Mouse (Mus musculus): ENCODE data around the gene Dbndd2. TPM values are rescaled to one million over a fixed set of nuclear protein-coding genes. Genes with fewer than 3 reads are reported as not detected.
A peak's percentile ranks its signal among the peaks of the same experiment; 100 is the strongest.

Dbndd2 gene
- polyA plus RNA-seq, 1 experiment from 2014 or later = 6.9 TPM

DNA sequence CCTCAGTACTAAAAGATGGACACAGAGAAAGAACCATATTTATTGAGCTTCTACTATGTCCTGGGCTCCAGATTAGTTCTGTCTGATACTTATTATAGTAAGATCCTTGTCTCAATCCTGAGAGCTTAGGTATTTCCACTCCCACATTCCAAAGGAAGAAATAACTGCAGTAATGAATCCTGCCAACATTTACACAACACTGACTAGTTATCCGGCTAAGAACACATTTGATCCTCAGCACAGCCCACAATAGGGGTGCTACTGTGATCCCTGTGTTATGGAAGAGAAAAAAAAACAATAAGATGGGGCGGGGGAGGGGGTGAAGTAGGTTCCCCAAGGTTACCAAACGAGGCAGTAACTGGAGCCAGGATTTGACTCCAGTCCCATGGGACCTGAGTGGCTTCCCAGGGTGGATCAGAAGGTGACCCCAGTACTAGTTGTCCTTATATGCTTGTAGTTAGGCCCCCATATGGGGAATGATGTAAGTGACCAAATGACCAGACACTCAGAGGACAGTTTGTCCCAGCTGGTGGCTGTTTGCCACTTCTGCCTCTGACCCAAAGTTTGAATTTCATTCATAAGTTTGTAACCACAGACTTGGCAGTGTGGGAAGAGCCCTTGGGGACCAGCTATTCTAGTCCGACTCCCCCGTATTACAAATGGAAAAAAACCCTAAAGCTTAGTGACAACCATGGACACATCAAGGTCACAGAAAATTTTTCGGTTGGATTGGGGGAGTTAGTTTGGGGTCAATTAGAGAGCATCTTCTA lies 30.3 kb upstream of the Dbndd2 start:
- peaks cover 40% of the 10 kb centered on the region for H3K4me1 ChIP-seq

DNA sequence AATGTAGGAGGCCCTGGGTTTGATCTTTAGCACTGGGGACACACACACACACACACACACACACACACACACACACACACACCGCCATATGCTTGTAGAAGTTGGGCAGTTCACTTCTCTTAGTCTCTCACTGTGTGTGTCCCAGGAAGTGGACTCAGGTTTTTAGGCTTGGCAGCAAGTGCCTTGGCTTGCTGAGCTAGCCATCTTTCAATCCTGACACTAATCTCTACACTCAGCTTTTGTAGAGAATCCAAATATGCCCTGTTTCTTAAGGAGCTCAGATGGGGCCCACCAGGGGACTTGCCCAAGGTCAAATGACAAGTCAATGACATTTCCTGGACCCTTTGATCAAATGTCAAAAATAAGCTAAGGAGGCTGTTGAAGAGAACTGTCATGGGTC lies 29.5 kb upstream of the Dbndd2 start:
- Histone ChIP-seq H3K27me3 (no peaks in the 10 kb centered on the region), H3K9me3 (no peaks in the 10 kb centered on the region), H3K27ac (no peak overlapping the region), H3K4me2 (no peak overlapping the region), H3K9ac (no peak overlapping the region), H3K4me3 (no peak overlapping the region), H3K36me3 (no peaks in the 10 kb centered on the region), H3K4me1 (peaks cover 40% of the 10 kb centered on the region)
- no peak for ATAC-seq (ENCODE audit: insufficient number of reproducible peaks, low FRiP score, low TSS enrichment, low read depth)
- WGBS = 75% methylated on average over 1 of the region's 1 CpGs

More for the DNA sequence above, 30.3 kb upstream of the Dbndd2 start:
- Histone ChIP-seq H3K9me3 (no peaks in the 10 kb centered on the region), H3K9ac (no peak overlapping the region), H3K4me3 (no peak overlapping the region), H3K27ac (0 out of 2 replicates have a peak overlapping the region, but pooled peaks have one; percentile 18), H3K36me3 (no peaks in the 10 kb centered on the region), H3K27me3 (no peaks in the 10 kb centered on the region), H3K4me2 (no peak overlapping the region)
- ATAC-seq (ENCODE audit: insufficient number of reproducible peaks, low FRiP score, low TSS enrichment, low read depth) = no peak
- 56% methylated on average over 6 of the region's 6 CpGs for WGBS

GRCm38 (mm10) chr2:164456864-164457300 lies 29.0 kb upstream of the Dbndd2 start, which contains the start of gene Sys1:
TSS of gene Sys1 (plus strand) at chr2:164456964.
- Histone ChIP-seq H3K9ac (no peak within 1 kb of the TSS), H3K4me2 (peak within 1 kb of the TSS; percentile 10; the same call in 1 of the 2 replicates), H3K36me3 (no peaks in the 10 kb centered on the region), H3K9me3 (no peaks in the 10 kb centered on the region), H3K27me3 (no peaks in the 10 kb centered on the region), H3K4me1 (peaks cover 41% of the 10 kb centered on the region), H3K27ac (peak within 1 kb of the TSS; percentile 5; the same call in 1 of the 2 replicates), H3K4me3 (no peak within 1 kb of the TSS)
- 2% methylated on average over 7 of the region's 7 CpGs for WGBS
- no peak for ATAC-seq (ENCODE audit: insufficient number of reproducible peaks, low FRiP score, low TSS enrichment, low read depth)

- Histone ChIP-seq H3K27me3 (no peaks in the 10 kb centered on the region), H3K9me3 (no peaks in the 10 kb centered on the region), H3K36me3 (no peaks in the 10 kb centered on the region), H3K4me3 (no peak overlapping the region), H3K27ac (no peak overlapping the region), H3K4me1 (peaks cover 38% of the 10 kb centered on the region), H3K4me2 (no peak overlapping the region), H3K9ac (no peak overlapping the region)
- ATAC-seq (ENCODE audit: insufficient number of reproducible peaks, low FRiP score, low TSS enrichment, low read depth) = no peak
- WGBS = 67% methylated on average over 7 of the region's 7 CpGs
These were observed 28.0 kb upstream of the Dbndd2 start for GRCm38 (mm10) chr2:164457942-164458341.

- Histone ChIP-seq H3K9me3 (no peaks in the 10 kb centered on the region), H3K9ac (no peak overlapping the region), H3K4me3 (no peak overlapping the region), H3K4me1 (peaks cover 35% of the 10 kb centered on the region), H3K27me3 (no peaks in the 10 kb centered on the region), H3K4me2 (no peak overlapping the region), H3K27ac (no peak overlapping the region), H3K36me3 (peaks cover 5% of the 10 kb centered on the region; the same call in 1 of the 2 replicates)
- 85% methylated on average over 8 of the region's 8 CpGs for WGBS
- ATAC-seq (ENCODE audit: insufficient number of reproducible peaks, low FRiP score, low TSS enrichment, low read depth) = no peak
These were observed 27.4 kb upstream of the Dbndd2 start for GRCm38 (mm10) chr2:164458535-164458934.

GRCm38 (mm10) chr2:164460745-164461551 lies 25.0 kb upstream of the Dbndd2 start, which contains the start of gene Gm20458:
TSS of gene Gm20458 (plus strand) at chr2:164460967.
- Histone ChIP-seq H3K4me3 (peak within 1 kb of the TSS; percentile 98), H3K4me1 (peaks cover 20% of the 10 kb centered on the region), H3K4me2 (peak within 1 kb of the TSS; percentile 72), H3K9ac (peak within 1 kb of the TSS; percentile 83), H3K27me3 (no peaks in the 10 kb centered on the region), H3K36me3 (peaks cover 25% of the 10 kb centered on the region), H3K27ac (peak within 1 kb of the TSS; percentile 89), H3K9me3 (no peaks in the 10 kb centered on the region)
- peak; percentile 96 for ATAC-seq (ENCODE audit: insufficient number of reproducible peaks, low FRiP score, low TSS enrichment, low read depth)
- WGBS = under 1% methylated on average over 54 of the region's 79 CpGs

GRCm38 (mm10) chr2:164465161-164465560 lies 20.7 kb upstream of the Dbndd2 start:
- no peak for ATAC-seq (ENCODE audit: insufficient number of reproducible peaks, low FRiP score, low TSS enrichment, low read depth)
- Histone ChIP-seq H3K4me3 (no peak overlapping the region), H3K9me3 (no peaks in the 10 kb centered on the region), H3K27me3 (no peaks in the 10 kb centered on the region), H3K9ac (no peak overlapping the region), H3K4me1 (peaks cover 11% of the 10 kb centered on the region), H3K36me3 (peaks cover 48% of the 10 kb centered on the region), H3K4me2 (no peak overlapping the region), H3K27ac (no peak overlapping the region)

DNA sequence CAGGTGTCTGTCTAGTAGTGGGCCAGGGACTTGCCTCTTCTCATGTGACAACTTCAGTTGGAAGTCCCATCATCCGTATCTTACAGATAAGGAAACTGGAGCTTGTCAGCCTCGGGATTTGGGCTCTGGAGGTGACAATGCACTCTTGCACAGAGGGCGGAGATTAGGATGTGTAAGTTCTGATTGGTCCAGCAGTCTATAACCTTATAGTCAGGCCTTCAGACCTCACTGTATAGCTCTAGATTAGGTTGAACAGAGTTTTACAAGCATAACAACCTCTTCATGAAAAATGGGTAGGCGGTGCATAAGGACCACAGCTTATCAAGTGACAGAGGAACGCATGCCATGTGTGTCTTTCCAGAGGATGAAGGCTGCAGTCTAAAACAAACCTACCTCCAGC lies 19.1 kb upstream of the Dbndd2 start:
- Histone ChIP-seq H3K9me3 (no peaks in the 10 kb centered on the region), H3K27ac (no peak overlapping the region), H3K4me2 (no peak overlapping the region), H3K36me3 (peaks cover 48% of the 10 kb centered on the region), H3K4me1 (peaks cover 8% of the 10 kb centered on the region), H3K4me3 (no peak overlapping the region), H3K9ac (no peak overlapping the region), H3K27me3 (no peaks in the 10 kb centered on the region)
- WGBS = 76% methylated on average over 5 of the region's 5 CpGs
- no peak for ATAC-seq (ENCODE audit: insufficient number of reproducible peaks, low FRiP score, low TSS enrichment, low read depth)

DNA sequence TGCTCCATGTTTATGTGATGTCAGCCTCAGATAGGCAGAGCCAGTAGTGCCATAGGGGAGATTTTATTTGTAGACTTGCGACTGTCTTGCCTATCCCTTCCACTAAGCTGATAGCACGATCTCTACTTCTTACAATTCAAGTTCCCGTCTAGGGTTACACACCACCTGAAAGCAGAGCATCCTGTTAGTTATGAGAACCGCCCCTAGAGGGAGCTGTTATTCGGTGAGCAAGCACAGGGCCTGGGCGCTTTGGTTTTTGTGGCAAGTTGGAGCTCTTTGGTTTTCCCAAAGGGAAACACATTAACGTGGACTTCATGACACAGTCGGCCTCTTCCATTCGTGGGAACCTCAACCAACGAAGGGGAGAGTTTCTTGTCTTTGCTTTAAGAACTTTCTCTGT lies 15.7 kb upstream of the Dbndd2 start:
- Histone ChIP-seq H3K27me3 (no peaks in the 10 kb centered on the region), H3K4me1 (no peaks in the 10 kb centered on the region), H3K36me3 (peaks cover 36% of the 10 kb centered on the region), H3K27ac (no peak overlapping the region), H3K4me2 (no peak overlapping the region), H3K9me3 (no peaks in the 10 kb centered on the region), H3K4me3 (no peak overlapping the region), H3K9ac (no peak overlapping the region)
- WGBS = 27% methylated on average over 10 of the region's 10 CpGs
- no peak for ATAC-seq (ENCODE audit: insufficient number of reproducible peaks, low FRiP score, low TSS enrichment, low read depth)

GRCm38 (mm10) chr2:164473624-164474023 lies 12.3 kb upstream of the Dbndd2 start, which contains the start of gene Trp53tg5:
TSS of gene Trp53tg5 (minus strand) at chr2:164473724.
- 84% methylated on average over 6 of the region's 6 CpGs for WGBS
- no peaks in the 10 kb centered on the region for H3K9me3 ChIP-seq
- H3K9ac ChIP-seq = no peak within 1 kb of the TSS
- no peaks in the 10 kb centered on the region for H3K27me3 ChIP-seq
- no peak within 1 kb of the TSS for H3K4me2 ChIP-seq
- peaks cover 14% of the 10 kb centered on the region for H3K36me3 ChIP-seq
- no peaks in the 10 kb centered on the region for H3K4me1 ChIP-seq
- no peak for ATAC-seq (ENCODE audit: insufficient number of reproducible peaks, low FRiP score, low TSS enrichment, low read depth)
- no peak within 1 kb of the TSS for H3K27ac ChIP-seq
- H3K4me3 ChIP-seq = no peak within 1 kb of the TSS

GRCm38 (mm10) chr2:164486258-164487114 lies 580 bp downstream of the Dbndd2 start:
- H3K4me1 ChIP-seq = peaks cover 17% of the 10 kb centered on the region
- 0 out of 2 replicates have a peak, but pooled peaks cover 8% of the 10 kb centered on the region for H3K36me3 ChIP-seq
- no peak overlapping the region for H3K27ac ChIP-seq
- peak overlapping the region; percentile 62 for H3K9ac ChIP-seq
- peak overlapping the region; percentile 67 for H3K4me3 ChIP-seq
- peaks cover 36% of the 10 kb centered on the region for H3K27me3 ChIP-seq
- H3K4me2 ChIP-seq = peak overlapping the region; percentile 100
- ATAC-seq (ENCODE audit: insufficient number of reproducible peaks, low FRiP score, low TSS enrichment, low read depth) = no peak
- WGBS = under 1% methylated on average over 86 of the region's 90 CpGs
- H3K9me3 ChIP-seq = no peaks in the 10 kb centered on the region
